Mouse (Mus musculus) cerebellum, adult 2 months (tissue): ENCODE measurements at regions not wholly inside any gene's neighbourhood (a gene's known extent, or its start where the extent isn't known, plus 50 kb on each side); places are given as distances from the start of the nearest gene placed in this dataset.

Source experiments
- CTCF ChIP-seq: fragments of 200-500 bp; IDR thresholded peaks from 2 replicates; pipeline ENCODE4 v1.5.1; 2011; ENCODE audit warnings: low read depth, mild to moderate bottlenecking, control low read depth, low read length, moderate library complexity, borderline replicate concordance; ENCODE audit not compliant: insufficient read depth
- POLR2A ChIP-seq: fragments of 200-500 bp; IDR thresholded peaks from 2 replicates; pipeline ENCODE4 v1.6.1; 2011; ENCODE audit warnings: low read length, control low read depth, borderline replicate concordance; ENCODE audit not compliant: insufficient read depth

DNA sequence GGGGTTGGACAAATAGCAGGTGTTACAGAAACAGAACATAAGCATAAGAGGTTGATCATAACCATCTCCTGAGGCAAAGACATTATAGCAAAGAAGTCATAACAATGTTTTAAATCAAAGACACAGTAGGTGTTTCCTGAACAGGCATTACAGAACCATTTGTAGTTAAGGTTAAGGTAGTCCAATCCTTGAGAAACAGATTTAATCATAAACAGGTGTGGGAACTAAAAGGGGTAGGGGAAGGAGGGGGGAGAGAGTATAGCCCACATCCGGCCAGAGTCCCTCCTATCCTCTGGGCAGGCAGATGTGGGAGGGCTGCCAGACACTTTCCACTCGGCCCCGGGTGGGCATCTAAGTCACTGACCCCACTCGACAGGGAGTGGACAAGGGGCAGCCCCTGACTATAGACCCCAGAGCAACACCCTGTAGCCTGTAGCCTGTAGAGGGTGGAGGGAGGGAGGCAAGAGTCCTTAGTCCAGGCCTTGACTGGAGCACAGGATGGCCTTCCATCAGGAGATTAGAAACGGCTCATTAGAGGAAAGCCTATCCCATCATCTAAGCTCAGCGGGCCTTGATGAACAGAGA is 165.8 kb downstream of the Car8 start:
- TF ChIP-seq CTCF, result no peak
- TF ChIP-seq POLR2A, result no peak
